Mouse (Mus musculus): Measurements from ENCODE around the gene Lgals3bp. TPM values are rescaled to one million over a fixed set of nuclear protein-coding genes. Genes with fewer than 3 reads are reported as not detected.

The Lgals3bp gene
- 39.3 TPM for polyA plus RNA-seq (2014; fragmentation: Illumina TruSeq; extraction: RNeasy Lipid Tissue Mini Kit (QIAGEN cat#74804); ENCODE audit: low read depth, low replicate concordance)

GRCm38 (mm10) chr11:118401760-118402280 lies at the start of gene Lgals3bp:
TSS of gene Lgals3bp (minus strand) at chr11:118402092.

GRCm38 (mm10) chr11:118427986-118428385 lies 26.1 kb upstream of the Lgals3bp start, which contains the start of gene C1qtnf1:
TSS of gene C1qtnf1 (plus strand) at chr11:118428203.

GRCm38 (mm10) chr11:118418834-118419504 lies 17.1 kb upstream of the Lgals3bp start, which contains the start of gene Cant1:
TSS of gene Cant1 (minus strand) at chr11:118419086.

GRCm38 (mm10) chr11:118355640-118356039 lies 46.3 kb downstream of the Lgals3bp start, which contains the start of gene Timp2:
TSS of gene Timp2 (minus strand) at chr11:118355740.

Other genes starting within 250 kb of the Lgals3bp start
- 37.4 TPM for gene Cyth1, start 153.5 kb downstream of the Lgals3bp start, polyA plus RNA-seq (2014; fragmentation: Illumina TruSeq; extraction: RNeasy Lipid Tissue Mini Kit (QIAGEN cat#74804); ENCODE audit: low read depth, low replicate concordance)
- 3.4 TPM for gene Usp36, start 111.8 kb downstream of the Lgals3bp start, polyA plus RNA-seq (2014; fragmentation: Illumina TruSeq; extraction: RNeasy Lipid Tissue Mini Kit (QIAGEN cat#74804); ENCODE audit: low read depth, low replicate concordance)
- not detected for gene Cep295nl, start 59.6 kb downstream of the Lgals3bp start, polyA plus RNA-seq (2014; fragmentation: Illumina TruSeq; extraction: RNeasy Lipid Tissue Mini Kit (QIAGEN cat#74804); ENCODE audit: low read depth, low replicate concordance)
- gene Timp2, start 46.4 kb downstream of the Lgals3bp start, polyA plus RNA-seq (2014; fragmentation: Illumina TruSeq; extraction: RNeasy Lipid Tissue Mini Kit (QIAGEN cat#74804); ENCODE audit: low read depth, low replicate concordance), result 85.3 TPM
- 4.8 TPM for gene Cant1, start 17.0 kb upstream of the Lgals3bp start, polyA plus RNA-seq (2014; fragmentation: Illumina TruSeq; extraction: RNeasy Lipid Tissue Mini Kit (QIAGEN cat#74804); ENCODE audit: low read depth, low replicate concordance)
- gene C1qtnf1, start 26.1 kb upstream of the Lgals3bp start, polyA plus RNA-seq (2014; fragmentation: Illumina TruSeq; extraction: RNeasy Lipid Tissue Mini Kit (QIAGEN cat#74804); ENCODE audit: low read depth, low replicate concordance), result 5.8 TPM
- gene Engase, start 74.7 kb upstream of the Lgals3bp start, polyA plus RNA-seq (2014; fragmentation: Illumina TruSeq; extraction: RNeasy Lipid Tissue Mini Kit (QIAGEN cat#74804); ENCODE audit: low read depth, low replicate concordance), result 0.47 TPM

Measured in adrenal gland, adult 10 weeks (tissue).